Mouse (Mus musculus): ENCODE results near the gene Ankrd65. TPM values are rescaled to one million over a fixed set of nuclear protein-coding genes. Genes with fewer than 3 reads are reported as not detected.

Ankrd65 gene
- not detected for polyA plus RNA-seq (2017; shearing (Covaris generic))

DNA sequence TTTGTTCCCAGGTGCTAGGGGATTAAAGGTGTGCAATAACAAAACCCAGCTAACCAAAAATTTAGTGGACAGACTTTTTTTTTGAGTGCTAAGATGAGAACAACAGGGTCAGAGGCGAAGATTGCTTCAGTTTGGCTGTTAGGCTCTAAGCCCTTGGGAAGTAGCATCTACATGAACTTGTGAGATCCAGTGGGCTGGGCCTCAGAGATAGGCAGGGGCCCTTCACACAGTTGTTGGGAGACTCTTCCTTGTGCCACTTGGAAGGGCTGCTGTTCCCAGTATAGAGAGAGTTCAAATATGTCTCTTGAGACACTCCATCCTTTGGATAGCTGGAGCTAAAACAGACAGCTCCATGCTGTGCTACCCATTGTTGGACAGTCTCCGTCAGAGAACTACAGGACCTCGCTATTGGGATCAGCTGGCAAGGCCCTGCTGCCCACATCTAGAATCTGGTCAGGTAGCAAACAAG is at the start of gene Ankrd65:
Ankrd65 (plus strand) TSS at position 419 of the 469 bp plus-strand sequence.

GRCm38 (mm10) chr4:155760613-155761355 is 29.5 kb upstream of the Ankrd65 start, which contains the start of gene Atad3a:
TSS of gene Atad3a (minus strand) at chr4:155761093.

DNA sequence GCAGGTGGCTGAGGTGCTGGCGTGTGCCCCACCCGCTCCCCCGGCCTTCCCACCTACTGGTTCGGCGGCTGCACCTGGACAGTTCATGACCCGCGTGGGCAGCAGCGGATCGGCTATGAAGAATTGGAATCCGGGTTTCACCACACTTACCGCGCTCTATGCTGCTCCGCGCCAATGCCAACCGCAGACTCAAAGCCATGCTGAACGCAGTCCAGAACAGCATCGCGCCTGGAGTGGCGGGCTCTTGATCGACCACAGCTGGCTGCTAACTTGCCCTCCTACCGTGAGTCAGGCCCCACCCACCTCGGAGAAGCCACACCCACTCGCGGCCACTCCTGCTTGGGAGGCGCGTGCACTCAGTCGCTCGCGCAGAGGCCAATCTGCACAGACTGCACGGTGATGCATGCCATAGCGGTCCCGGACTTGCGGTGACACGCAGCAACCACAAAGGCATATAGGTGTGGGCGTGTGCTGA is 15.9 kb upstream of the Ankrd65 start, which contains the start of gene Vwa1:
Vwa1 (minus strand) TSS at position 419 of the 475 bp plus-strand sequence.

GRCm38 (mm10) chr4:155785819-155786218 is 4.4 kb upstream of the Ankrd65 start, which contains the start of gene Tmem88b:
TSS of gene Tmem88b (minus strand) at chr4:155785874.

GRCm38 (mm10) chr4:155802741-155803339 is 12.6 kb downstream of the Ankrd65 start, which contains the start of gene Mrpl20:
TSS of gene Mrpl20 (plus strand) at chr4:155802878.

GRCm38 (mm10) chr4:155811929-155812664 is 21.9 kb downstream of the Ankrd65 start, which contains the start of gene Ccnl2:
TSS of gene Ccnl2 (plus strand) at chr4:155812489.

DNA sequence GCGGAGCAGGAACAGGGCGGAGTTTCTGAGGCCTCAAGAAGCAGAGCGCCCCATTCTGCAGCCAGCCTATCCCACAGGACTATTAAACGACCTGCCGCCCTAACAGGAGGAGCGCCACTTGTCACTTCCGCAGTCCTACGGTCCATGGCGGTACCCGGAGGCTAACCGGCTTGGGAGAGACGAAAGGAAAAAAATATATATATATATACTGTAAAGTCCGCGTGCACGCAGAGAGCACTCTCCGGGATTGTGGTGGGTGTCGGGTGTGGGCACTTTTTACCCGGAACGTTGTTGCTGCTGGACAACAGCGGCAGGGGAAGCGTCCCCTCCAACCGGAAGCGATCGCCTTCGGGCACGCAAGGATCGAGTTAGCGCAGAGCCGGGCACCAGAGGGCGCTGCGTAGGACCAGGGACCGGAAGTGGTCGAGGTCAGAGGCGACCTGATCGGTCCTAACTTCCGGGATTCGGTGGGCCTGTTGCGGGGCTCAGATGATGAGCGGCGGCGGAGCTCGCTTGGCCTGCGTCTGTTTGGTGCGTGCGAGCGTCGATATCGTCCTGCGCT is 41.0 kb downstream of the Ankrd65 start, which contains the start of gene Aurkaip1:
Aurkaip1 (plus strand) TSS at position 68 of the 562 bp plus-strand sequence.

GRCm38 (mm10) chr4:155839483-155839910 is 49.3 kb downstream of the Ankrd65 start, which contains the start of gene Mxra8:
TSS of gene Mxra8 (plus strand) at chr4:155839680.

GRCm38 (mm10) chr4:155846871-155847578 is 56.8 kb downstream of the Ankrd65 start, which contains the start of gene Dvl1:
TSS of gene Dvl1 (plus strand) at chr4:155847402.

Other genes with a start within 250 kb of the Ankrd65 start
- gene Nadk, start 228.1 kb upstream of the Ankrd65 start, polyA plus RNA-seq (2017; shearing (Covaris generic)) = 103 TPM
- 11.9 TPM for gene Slc35e2, start 189.0 kb upstream of the Ankrd65 start, polyA plus RNA-seq (2017; shearing (Covaris generic))
- 160 TPM for gene Cdk11b, start 165.6 kb upstream of the Ankrd65 start, polyA plus RNA-seq (2017; shearing (Covaris generic))
- gene Gm10563, start 145.0 kb upstream of the Ankrd65 start, polyA plus RNA-seq (2017; shearing (Covaris generic)) = not detected
- gene Mmp23, start 137.1 kb upstream of the Ankrd65 start, polyA plus RNA-seq (2017; shearing (Covaris generic)) = 0.19 TPM
- 30.9 TPM for gene Mib2, start 121.2 kb upstream of the Ankrd65 start, polyA plus RNA-seq (2017; shearing (Covaris generic))
- 0.72 TPM for gene Fndc10, start 96.1 kb upstream of the Ankrd65 start, polyA plus RNA-seq (2017; shearing (Covaris generic))
- gene Ssu72, start 85.6 kb upstream of the Ankrd65 start, polyA plus RNA-seq (2017; shearing (Covaris generic)) = 160 TPM
- 0.15 TPM for gene Tmem240, start 55.6 kb upstream of the Ankrd65 start, polyA plus RNA-seq (2017; shearing (Covaris generic))
- 28.3 TPM for gene Atad3a, start 29.3 kb upstream of the Ankrd65 start, polyA plus RNA-seq (2017; shearing (Covaris generic))
- 0.10 TPM for gene Vwa1, start 15.7 kb upstream of the Ankrd65 start, polyA plus RNA-seq (2017; shearing (Covaris generic))
- gene Tmem88b, start 4.6 kb upstream of the Ankrd65 start, polyA plus RNA-seq (2017; shearing (Covaris generic)) = not detected
- 151 TPM for gene Mrpl20, start 12.4 kb downstream of the Ankrd65 start, polyA plus RNA-seq (2017; shearing (Covaris generic))
- gene Ccnl2, start 22.1 kb downstream of the Ankrd65 start, polyA plus RNA-seq (2017; shearing (Covaris generic)) = 114 TPM
- 211 TPM for gene Aurkaip1, start 40.8 kb downstream of the Ankrd65 start, polyA plus RNA-seq (2017; shearing (Covaris generic))
- 4.8 TPM for gene Mxra8, start 49.2 kb downstream of the Ankrd65 start, polyA plus RNA-seq (2017; shearing (Covaris generic))
- gene Dvl1, start 57.0 kb downstream of the Ankrd65 start, polyA plus RNA-seq (2017; shearing (Covaris generic)) = 3.0 TPM
- gene Tas1r3, start 72.9 kb downstream of the Ankrd65 start, polyA plus RNA-seq (2017; shearing (Covaris generic)) = 0.99 TPM
- 23.9 TPM for gene Cptp, start 79.0 kb downstream of the Ankrd65 start, polyA plus RNA-seq (2017; shearing (Covaris generic))
- 75.8 TPM for gene Ints11, start 79.1 kb downstream of the Ankrd65 start, polyA plus RNA-seq (2017; shearing (Covaris generic))
- 35.9 TPM for gene Pusl1, start 101.3 kb downstream of the Ankrd65 start, polyA plus RNA-seq (2017; shearing (Covaris generic))
- 5.7 TPM for gene Acap3, start 101.4 kb downstream of the Ankrd65 start, polyA plus RNA-seq (2017; shearing (Covaris generic))
- 12.6 TPM for gene Ube2j2, start 153.4 kb downstream of the Ankrd65 start, polyA plus RNA-seq (2017; shearing (Covaris generic))
- 11.2 TPM for gene C1qtnf12, start 171.9 kb downstream of the Ankrd65 start, polyA plus RNA-seq (2017; shearing (Covaris generic))
- gene B3galt6, start 202.2 kb downstream of the Ankrd65 start, polyA plus RNA-seq (2017; shearing (Covaris generic)) = 0.98 TPM
- gene Sdf4, start 202.4 kb downstream of the Ankrd65 start, polyA plus RNA-seq (2017; shearing (Covaris generic)) = 590 TPM
- 948 TPM for gene Tnfrsf4, start 223.4 kb downstream of the Ankrd65 start, polyA plus RNA-seq (2017; shearing (Covaris generic))
- 768 TPM for gene Tnfrsf18, start 235.7 kb downstream of the Ankrd65 start, polyA plus RNA-seq (2017; shearing (Covaris generic))